14 mouse cellular contexts compared by ENCODE assay signal in the genomic region with DNA sequence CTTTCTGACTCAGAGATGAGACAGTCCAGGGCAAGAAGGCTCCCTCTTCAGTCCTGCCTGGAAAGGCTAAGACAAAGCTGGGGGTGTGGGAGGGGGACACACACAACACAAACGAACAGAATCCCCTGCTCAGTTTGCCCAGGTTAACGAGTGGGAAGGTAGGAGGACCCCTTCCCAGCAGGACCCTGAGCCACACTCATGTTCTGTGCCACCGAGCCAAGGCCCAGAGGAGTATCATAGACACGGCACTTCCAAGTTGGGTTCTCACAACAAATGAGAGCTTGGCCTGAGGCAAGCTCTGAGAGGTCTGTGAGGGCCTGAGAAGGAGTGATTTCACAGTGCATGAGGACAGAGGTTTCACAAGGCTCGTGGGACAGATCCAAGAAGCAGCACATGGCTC.
"Had no signal": no experiment of that assay in that cellular context is flagged by ENCODE, and none has a peak within 500 bp of the region (broad histone marks: within the 10 kb centered on the region; RNA-seq: fewer than 3 reads in every experiment).

No protein-coding gene starts in this region.

- H3K4me1 ChIP-seq: neural tube, embryonic 13.5 days; neural tube, embryonic 15.5 days had no signal

- H3K4me2 ChIP-seq: neural tube, embryonic 13.5 days; neural tube, embryonic 15.5 days; stomach, embryonic 15.5 days had no signal

- H3K27ac ChIP-seq: neural tube, embryonic 13.5 days; neural tube, embryonic 15.5 days; stomach, embryonic 15.5 days; stomach, postnatal 0 days had no signal

- H3K4me3 ChIP-seq: neural tube, embryonic 13.5 days; neural tube, embryonic 15.5 days; stomach, embryonic 15.5 days had no signal

- DNase-seq: retina, postnatal 1 day; right cerebral cortex, postnatal 14 days; right cerebral cortex, postnatal 4 days; spleen, adult 18-20 months; thymus, adult 18-20 months; thymus, adult 2 months; thymus, postnatal 14 days; thymus, postnatal 25 days; thymus, postnatal 36 days; thymus, postnatal 4 days had no signal

- H3K27me3 ChIP-seq: neural tube, embryonic 13.5 days; neural tube, embryonic 15.5 days; stomach, embryonic 15.5 days had no signal

- H3K36me3 ChIP-seq: neural tube, embryonic 13.5 days; neural tube, embryonic 15.5 days; stomach, embryonic 15.5 days had no signal

- H3K9me3 ChIP-seq: neural tube, embryonic 13.5 days; neural tube, embryonic 15.5 days; stomach, embryonic 15.5 days had no signal

- H3K9ac ChIP-seq: neural tube, embryonic 13.5 days; neural tube, embryonic 15.5 days; stomach, embryonic 15.5 days had no signal
